Mouse (Mus musculus): ENCODE results near the gene Sh3pxd2a.

Sh3pxd2a gene

DNA sequence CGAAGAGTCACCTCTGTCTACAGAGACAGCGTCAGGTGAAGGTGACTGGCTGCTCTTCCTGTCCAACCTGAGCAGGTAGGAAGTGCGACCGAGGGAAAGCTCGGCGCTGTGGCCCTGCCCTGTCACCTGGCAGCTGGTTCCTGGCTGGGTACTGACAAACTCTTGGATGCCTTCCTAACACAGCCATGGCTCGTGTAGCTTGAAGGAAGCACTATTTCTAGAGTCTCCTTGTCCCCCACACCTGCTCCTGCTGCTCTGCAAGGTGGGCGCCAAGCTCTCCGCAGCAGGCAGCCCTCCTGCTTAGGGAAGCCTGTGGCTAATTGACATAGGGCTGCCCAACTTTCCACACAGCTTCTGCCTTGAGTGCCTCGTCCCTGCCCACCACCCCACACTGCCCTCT is 158.8 kb downstream of the Sh3pxd2a start:
- no peak for DNase-seq

DNA sequence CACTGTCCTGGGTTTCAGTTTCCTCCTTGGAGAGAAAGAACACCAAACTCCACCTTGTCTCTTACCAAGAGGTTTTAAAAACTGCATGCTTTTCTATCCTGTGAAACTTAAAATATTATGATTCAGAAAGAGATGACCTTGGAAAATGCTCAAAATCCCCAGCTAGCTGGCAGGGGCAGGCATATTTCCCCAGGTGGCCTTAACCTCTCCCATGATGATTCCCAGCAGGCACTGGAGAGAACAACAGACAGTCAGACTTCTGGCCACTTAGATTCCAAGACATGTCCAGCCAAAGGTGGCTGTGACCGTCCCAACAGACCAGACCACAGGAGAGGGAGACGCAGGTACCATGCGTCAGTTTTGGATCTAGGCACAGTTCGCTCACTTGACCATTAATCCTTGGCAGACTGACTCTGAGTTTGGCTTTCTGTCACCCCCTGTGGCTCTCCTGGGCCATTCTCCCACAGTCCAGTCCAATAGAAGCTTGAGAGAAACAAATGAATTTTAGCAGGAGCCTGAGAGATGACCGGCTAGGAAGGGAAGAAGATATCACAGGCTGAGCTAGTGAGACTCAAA is 159.9 kb downstream of the Sh3pxd2a start:
- no peak for DNase-seq

DNA sequence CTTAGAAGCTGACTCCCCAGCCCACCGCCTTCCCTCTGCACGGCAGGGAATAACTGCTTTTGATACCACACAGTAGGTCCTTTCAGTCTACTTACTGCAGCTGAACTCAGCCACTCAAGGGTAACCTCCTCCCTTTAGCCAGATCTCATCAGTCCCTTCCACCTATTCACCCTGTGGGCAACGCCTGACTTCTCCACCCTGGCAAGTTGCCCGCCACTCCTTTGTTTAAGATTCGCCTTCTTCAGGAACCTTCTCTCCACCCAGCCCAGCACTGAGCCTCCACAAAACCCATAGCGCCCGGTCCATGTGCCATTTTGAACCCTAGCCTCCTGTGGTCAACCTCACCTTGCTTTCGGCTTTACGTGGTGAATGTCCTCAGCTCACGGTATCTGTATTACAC is 161.1 kb downstream of the Sh3pxd2a start:
- no peak for DNase-seq

DNA sequence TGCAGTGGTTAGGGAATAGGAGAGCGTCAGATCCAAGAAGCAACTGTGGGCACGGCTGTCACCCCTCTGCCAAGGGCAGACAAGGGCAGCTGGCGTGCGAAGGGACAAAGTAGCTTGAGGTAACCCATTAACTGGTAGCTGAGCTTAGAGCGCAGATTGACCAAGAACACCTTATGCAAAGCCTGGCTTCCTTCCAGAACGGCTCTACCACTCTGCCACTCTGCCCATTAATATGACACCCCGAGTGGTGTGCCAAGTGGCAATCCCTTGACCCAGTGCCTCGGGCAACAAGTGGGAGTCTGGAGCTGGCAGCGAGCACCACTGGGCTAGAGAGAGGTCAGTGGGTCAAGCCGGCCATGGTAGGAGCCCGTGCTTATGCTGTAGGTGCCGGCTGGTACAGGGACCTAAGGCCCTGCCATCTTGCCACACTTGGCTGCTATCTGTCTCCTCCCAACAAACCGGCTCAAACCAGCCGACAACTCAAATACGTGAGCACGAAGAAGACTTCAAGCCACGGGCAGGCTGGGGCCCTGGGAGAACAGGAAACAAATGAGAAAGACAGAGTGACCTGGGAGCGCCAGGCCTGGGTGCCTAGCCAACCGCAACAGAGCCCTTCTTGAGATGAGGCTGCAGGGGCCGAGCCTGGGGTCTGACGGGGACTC is 161.9 kb downstream of the Sh3pxd2a start:
- DNase-seq: no peak

DNA sequence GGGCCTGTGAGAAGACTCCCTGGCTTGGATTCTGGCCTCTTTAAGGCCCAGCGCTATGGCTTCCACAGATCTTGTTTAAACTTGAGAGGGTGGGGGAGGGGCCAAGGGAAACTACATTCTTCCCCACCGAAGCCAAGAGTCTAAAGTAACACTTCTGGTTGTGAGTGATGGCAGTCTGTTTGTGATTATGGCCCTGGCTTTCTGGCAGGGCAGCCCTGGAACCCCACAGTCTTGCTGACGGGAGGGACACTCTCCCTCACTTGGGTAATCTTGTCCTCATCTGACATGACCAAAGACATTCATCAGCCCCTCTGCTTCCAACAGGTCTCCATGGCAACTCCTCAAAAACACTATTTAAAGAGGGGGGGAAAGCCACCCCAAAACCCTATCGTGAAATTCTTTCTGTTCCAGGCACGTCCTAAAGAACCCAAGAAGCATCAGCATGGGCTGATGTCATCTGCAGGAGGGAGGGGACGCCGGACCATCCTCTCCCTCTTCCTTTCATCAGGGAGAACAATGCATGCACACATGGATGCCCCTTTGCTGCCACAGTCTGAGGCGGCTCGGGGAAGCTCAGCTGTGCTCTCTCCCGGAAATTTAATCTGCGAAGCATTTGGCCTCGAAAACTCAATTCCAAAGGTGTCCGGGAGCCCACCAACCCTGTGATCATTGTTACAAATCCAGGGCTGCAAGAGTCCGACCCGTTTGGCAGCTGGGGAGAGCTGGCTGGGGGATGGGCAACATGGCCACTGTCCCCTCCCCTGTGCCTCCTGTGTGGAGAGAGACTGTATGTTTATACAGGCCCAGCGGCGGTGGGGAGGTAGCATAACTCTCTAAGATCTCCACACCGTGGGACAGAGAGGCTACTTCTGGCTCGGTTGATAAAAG is 162.7 kb downstream of the Sh3pxd2a start:
- DNase-seq: no peak

DNA sequence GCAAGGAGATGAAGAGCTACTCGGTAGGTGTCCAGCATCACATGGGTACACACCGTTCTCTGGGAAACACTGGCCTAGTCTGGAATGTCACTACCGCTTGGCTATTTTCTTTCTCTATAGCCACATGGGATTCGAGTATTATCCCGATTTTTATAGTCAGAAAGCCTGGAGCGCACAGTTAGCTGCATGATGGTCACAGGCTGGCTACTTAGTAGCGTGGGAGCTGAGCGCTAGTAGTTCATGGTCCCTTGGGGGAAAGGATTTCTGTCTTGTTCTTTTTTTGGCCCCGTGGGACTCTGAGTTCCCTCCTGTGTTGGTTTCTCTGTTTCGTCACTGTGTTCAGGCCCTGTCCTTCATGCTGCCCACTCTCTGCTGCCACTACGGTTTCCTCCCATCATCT is 166.1 kb downstream of the Sh3pxd2a start:
- DNase-seq: no peak

DNA sequence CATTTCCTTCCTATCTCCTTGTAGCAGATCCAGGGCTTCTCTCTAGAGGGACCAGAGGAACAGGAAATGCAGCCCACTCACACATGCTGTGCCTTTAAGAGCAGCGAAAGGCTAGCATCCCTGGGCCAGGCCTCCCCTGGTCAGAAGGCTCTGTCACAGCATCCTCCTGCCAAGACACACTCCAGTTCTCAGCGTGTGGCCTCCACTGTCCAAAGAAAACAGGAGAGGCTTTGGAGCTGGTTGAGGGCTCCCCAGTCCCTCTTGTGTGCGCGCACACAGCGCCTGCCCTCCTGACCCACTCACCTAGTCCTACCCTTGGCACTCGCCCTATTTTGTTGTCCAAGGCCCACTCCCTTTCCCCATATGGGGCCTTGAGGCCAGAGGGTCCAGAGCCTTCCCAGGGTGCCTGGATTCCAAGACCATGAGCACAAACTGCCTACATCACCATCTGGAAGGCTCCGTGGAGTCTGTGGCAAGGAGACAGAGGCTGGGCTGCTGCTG is 171.7 kb downstream of the Sh3pxd2a start:
- DNase-seq: no peak

DNA sequence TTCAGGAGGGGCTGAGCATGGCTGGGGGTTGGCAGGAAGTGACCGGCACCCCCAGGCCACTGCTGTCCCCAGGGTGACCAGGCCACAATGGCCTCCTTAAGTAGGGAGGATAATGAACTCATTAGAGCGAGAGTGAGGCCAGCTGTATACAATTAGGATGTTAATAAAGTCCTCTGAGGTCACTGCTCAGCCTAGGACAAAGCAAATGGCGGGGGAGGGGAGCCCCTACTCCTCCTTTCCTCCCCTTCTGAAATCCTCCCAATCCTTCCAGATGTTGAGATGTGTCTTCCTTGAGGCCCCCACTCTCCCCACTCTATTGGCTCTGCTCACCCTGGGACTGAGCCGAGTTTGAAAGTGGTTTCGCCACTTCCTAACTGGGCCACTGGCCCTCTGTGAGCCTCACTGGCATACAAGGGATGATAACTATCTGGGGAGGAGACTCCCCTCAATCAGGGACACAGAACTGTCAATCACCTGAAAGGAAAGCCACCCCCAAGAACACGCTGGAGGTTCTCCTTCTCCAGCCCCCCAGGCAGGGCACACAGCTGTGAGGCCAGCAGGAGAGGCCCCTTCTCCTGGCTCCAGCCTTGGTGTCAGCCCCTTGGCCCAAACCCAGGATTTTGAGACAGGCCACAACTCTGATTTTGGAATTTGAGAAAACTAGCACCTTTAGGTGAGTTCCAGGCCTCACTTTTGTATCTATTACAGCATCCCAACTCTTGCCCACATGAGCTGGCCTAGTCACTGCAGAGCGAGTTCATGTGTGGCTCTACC is 172.7 kb downstream of the Sh3pxd2a start:
- no peak for DNase-seq

DNA sequence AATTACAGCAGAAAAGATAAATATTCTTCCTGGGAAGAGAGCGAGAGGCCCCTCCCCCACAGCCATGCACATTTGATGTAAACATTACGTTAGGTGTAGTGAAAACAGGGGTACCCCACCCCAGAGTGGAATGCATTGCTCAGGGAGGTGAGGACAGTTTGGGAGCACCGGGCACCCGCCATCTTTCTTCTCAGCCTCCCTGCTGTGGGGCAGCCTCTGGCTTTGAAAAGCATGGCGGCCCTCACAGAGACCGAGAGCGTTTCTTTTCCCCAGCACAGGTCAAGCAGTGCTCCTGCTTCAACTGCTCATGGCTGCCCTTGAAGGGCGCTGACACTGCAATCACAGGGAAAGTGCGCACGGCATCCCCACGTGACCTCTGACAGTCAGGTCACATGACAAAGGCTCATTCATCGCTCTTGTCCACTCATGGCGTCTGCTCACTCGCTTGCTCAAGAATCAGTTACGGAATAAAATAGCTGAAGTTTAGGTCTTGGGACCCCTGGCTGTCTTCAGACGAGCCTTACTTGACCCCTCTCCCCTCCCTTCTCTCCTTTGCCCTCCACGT is 177.2 kb downstream of the Sh3pxd2a start:
- no peak for DNase-seq

DNA sequence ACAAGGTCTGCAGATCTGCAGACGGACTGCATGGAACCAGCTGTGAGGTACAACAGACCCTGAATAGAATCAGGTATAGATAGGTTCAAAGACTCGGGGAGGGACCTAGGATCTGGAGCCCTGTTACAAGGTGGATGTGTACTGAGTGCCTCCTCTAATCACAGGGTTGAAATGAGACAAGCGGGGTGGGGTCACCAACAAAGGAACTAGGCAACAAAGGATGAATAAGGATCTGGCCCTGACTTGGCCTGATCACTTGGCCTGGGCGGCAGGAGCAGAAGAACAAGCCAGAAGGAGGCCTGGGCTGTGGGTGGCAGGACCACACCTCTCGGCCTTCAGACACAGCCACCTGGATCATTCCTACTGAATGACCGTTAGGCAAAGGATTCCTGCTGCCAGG is 178.6 kb downstream of the Sh3pxd2a start:
- DNase-seq: no peak

DNA sequence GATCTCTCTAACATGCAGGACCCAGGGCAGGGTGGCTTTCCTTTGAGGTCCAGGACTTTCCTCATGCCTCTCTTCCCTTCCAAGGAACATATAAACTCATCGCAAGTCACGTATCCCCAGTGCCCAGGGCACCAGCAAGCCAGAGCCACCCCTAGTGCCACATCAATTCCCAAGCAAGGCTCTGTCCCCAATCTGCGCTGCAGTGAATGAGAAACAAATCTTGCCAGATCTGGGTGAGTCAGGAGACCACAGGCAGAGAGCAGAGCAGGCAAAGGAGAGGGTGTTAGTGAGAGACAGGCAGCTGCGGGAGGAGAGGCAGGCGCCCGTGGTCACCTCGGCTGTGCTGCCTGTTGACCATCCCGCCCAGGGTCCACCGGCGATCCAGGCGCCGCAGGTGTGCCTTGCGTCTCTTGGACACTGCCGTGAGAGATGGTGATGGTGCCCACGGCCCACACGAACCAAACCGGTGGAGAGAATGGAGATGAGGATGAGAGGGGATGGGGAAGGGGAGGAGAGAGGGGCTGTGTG is 181.4 kb downstream of the Sh3pxd2a start:
- no peak for DNase-seq

DNA sequence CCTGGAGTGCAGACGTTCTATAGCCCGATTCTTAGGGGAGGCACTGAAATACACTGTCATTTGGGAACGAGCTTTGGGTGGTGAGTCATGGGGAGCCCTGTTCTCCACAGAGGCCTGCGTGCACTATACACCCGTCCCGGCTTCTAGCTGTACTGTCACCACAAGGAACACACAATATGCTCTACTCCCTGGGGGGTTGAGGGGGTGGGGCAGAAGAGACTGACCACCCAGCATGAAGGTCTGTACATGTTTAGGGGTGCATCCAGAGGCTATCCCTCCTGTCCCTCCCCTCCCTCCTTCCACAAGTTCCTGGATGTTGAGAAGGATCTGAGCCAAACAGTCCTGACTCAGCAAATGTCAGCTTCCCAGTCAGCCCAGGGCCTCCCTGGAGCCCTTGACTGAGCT is 182.1 kb downstream of the Sh3pxd2a start:
- DNase-seq: peak; percentile 49

DNA sequence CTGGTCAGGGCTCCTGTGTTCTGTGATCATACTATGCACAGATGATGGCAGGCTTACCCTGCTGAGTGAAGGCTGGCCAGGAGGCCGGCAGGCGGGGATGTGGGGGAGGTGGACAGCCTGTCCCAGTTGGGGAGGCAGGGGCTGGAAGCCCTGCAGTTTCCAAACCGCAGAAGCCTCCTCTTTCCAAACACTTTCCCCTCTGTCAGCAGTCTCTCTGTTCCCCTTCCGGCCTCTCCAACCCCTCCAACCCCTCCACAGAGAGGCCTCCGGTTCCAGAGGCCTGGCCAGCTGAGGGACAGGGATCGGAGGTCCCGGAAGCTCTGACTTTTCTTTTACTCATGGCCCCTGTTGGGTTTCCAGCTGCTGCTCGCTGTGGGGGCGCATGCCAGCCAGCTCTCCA is 183.3 kb downstream of the Sh3pxd2a start:
- DNase-seq: peak; percentile 58

DNA sequence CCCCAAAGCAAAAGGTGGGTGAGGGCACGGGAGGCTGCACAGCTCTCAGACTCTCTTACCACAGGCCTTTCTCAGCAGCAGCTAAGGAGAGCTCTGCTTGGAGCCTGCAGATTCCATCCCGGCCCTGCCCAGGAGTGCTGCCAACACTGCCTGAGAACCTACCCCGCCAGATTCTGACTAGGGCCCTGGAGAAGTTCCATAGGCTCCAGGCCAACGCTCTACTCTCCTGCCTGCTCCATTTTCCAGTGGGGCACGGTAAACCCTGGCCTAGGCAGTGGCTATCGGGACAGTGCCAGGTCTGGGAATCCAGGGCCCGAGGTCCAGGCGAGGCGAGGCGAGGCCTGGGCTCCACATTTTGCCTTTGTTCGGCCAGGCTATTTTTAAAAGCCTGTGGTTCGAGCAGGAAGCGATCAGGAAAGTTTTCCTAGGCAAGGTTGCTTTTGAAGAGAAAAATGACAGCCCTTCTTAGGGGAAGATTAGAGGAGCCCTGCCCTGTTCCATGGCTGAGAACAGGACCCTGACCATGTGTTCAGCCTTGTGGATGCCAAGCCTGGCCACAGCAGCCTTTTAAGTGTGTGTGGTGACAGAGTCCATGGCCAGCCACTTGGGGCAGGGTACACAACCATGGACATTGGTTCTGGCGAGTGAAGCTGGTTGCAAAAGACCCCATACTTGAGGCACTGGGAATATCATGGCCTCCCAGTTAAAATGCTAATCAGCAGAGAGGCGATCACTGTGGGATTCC is 184.2 kb downstream of the Sh3pxd2a start:
- peak; percentile 91 for DNase-seq

DNA sequence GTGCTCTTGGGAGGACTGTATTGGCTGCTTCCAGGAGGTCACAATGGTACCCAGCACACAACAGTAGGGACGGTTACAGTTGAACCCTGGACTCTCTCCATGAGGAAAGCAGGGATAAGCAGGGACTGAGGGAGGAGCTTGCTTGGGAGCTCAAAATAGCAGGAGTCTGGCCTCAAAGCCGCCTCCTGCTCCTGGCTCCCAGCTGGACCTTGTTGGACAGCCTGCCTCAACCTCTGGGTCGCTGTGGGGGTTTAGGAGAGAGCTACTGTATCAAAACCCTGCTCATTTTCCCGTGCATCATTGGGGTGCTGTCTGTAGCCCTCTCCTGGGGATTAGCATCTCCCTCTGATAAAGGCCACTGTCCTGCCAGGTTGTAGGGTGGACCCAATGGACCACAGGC is 184.8 kb downstream of the Sh3pxd2a start:
- no peak for DNase-seq

DNA sequence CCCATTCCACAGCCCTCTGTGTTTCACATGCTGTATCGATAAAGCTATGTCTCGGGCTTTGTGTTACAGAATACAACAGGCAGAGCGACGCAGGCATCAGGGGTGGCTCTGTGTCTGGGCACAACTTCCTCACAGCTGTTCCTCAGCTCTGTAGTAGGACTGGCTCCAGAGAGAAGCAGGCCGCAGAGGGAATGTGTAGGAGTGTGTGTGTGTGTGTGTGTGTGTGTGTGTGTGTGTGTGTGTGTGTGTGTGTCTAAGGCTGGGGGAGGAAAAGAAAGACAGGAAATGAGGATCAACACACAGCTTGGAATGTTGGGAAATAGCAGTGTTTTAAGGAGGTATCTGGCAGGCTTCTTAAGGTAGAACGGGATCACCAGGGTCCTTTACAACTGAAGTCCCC is 187.5 kb downstream of the Sh3pxd2a start:
- DNase-seq: peak; percentile 78

DNA sequence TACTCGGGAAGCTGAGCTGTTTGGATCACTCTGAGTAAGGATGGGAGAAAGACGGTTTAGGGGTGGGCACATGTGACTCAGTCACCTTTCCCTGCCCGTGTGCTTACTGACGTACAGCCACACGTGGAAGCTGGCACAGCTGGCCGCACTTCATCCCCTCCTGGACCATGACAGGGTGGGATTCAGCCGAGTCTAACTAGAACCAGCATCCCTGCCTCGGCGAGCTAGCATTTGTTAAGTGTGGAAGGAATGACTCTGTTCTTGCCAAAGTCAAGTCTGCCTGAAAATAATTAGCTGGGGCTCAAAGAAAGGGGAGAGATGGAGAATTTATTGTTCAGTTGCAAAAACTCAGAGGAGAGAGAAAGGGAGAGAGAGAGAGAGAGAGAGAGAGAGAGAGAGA is 193.7 kb downstream of the Sh3pxd2a start:
- DNase-seq: no peak

DNA sequence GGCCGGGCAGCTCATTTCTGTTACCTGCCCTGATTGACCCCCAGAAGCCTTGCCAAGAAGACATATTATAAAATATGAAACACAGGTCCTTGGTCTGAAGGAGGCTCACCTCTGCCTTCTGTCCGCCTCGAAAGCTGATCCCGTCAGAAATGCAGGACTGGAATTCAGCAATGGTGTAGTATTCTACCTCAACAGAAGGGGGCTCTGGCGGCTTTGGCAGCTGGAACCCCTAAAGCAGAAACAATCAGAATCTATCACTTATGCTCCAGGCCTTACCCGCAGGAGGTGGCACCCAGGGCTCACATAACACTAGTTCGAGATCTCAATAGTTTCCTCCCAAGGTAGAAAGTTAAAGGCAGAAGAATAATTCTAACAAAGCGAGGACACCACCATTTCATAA is 194.5 kb downstream of the Sh3pxd2a start:
- no peak for DNase-seq

DNA sequence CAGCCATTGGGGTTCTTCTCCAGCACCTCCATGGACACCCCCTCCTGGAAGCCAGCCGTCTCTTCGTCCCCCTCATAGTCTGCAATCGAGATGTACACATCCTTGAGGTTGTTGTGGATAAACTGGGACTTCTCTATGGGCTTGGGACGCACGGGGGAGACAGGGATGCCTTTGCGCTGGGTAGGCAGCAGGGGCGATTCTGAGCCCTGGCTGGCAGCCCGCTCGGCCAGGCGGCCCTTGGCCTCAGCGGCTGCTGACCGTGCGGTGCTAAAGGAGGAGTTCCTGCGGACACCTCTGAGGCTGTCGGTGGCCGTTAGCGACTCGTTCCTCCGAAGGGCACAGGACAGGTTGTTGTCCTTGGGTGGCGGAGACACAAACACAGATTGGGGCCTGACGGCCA is 197.1 kb downstream of the Sh3pxd2a start:
- DNase-seq: no peak

DNA sequence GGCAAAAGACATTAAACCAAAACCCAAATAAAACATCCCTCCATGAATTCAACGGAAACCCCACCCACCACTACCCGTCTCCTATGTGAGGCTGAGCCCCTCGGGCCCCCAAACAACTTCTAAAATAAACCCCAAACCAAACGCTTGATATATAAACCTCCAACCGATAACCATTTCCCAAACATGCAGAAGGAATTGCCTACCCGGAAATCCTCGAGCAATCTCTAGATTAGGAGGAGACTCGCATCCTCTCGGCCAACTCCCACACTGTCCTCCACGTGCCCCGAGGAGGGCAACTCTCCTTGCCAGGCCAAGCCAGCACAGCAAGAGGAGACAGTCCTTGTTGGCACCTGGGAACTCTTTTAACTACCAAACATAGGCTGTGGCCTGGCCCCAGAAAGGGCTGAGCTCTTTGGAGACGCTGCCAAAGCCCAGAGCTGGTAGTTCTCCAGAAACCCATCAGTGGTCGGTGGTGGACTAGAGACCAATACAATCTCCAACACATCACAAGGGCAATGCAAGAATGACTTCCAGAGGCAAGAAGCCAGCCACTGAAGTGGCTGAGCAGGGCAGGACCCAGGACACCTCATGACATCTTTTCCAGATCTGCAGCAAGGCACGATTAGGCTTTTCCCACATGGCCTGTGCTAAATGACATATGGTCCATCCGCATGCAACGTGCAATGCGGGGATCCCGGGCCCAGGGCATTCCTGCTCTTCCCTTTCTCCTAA is 198.0 kb downstream of the Sh3pxd2a start:
- no peak for DNase-seq
